Mouse (Mus musculus) G1E-ER4 (cell line): ENCODE data around the gene Prkar1b. TPM values are rescaled to one million over a fixed set of nuclear protein-coding genes. Genes with fewer than 3 reads are reported as not detected.

ENCODE experiments used
- GATA1 ChIP-seq: IDR thresholded peaks from one replicate; pipeline ENCODE4 v1.8.0; 2012; ENCODE audit warnings: low read length, inconsistent platforms
- polyA plus RNA-seq: library from polyadenylated mRNA; stranded (reverse); fragments of >175 nt; gene quantifications from 2 replicates; pipeline ENCODE4 v1.2.3, GENCODE M21; 2012

Gene Prkar1b
- polyA plus RNA-seq, 1 experiment = not detected

DNA sequence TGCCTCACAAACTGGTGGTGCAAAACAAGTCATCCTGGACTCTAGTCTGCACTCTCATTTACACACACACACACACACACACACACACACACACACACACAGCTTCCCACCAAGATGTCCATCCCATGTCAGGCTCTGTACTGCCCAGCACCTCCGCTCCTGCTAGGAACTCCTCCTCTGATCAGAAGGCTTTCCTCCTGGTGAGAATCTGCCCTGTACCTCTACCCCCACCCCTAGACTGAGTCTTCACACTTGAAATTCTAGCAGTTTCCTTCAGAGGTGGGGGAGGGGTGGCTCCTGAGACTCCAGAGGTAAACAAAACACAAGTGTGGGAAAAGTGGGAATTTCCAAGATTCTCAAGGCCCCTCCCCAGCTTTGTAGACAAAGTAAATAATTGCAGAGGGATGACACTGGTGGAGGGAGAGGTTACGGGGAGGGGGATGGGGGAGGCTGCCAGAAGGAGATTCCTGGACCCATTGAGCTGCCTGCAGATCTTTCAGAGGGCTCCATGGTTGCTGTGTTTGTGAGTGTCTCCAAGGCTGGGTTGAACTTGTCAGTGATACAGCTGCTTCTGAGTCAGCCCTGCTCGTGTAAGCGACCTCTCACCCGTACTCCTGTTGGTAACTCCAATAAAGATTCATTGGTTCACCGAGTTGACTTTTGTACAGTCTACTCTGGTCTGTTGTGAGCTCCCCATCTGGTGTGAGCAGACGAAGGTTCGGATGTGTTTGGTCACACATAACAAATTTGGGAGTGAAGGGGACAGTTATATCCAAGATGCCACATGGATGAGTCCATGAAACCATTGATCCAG, 54.3 kb downstream of the Prkar1b start:
- no peak for TF ChIP-seq GATA1

DNA sequence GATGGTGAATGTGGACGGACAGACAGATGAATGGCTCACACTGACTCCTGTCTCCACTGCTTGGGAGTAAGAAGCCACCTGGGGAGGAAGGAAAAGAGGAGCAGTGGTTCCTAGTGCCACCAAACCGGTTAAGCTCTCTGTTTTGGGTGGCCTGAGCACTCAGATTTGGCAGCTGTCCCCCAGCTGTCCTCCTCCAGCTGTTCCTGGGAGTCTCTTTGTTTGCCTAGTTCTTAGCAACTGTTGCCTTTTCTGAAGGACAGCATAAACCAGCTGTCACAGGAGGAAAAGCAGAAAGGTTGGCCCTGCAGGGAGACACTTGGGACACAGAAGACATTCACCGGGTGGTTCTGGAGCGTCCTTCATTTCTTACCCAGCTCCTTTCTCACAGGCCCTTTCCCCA, 56.3 kb downstream of the Prkar1b start:
- TF ChIP-seq GATA1 = no peak

DNA sequence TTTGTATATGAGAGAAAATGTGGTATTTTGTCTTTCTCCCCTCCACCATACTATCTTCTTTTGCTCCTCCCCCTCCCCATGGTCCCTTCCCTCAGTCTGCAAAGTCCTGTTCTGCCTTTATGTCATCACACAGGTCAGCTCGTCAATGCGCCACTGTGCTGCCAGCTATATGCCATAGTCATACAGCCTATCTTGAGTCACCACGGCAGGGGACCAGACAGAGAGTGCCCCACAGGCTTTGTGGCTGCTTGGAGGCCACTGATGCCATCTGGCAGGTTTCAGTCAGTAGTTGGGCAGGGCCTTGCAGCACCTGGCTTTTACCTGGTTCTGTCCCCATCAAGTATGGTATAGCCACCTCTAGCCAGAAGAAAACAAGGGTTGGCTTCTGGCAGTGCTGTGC, 58.1 kb downstream of the Prkar1b start:
- TF ChIP-seq GATA1 = no peak

DNA sequence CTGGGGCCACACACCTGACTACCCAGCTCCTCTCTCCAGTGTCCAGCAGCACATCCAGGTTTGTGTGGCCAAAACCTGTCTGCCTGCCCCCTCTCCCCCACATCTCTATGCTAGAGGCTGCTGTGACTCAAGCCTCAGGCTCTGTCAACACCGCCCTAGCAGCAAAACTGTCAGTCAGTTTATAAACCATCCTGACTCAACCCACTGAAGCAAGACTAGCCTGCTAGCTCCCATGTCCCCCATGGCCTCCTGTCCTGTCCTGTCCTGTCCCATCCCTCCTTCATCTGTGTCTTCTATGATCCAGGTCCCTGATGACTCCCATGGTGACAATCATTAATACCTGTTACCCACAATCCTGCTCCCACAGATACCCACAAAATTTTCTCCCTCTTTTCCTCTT, 59.6 kb downstream of the Prkar1b start:
- no peak for TF ChIP-seq GATA1

DNA sequence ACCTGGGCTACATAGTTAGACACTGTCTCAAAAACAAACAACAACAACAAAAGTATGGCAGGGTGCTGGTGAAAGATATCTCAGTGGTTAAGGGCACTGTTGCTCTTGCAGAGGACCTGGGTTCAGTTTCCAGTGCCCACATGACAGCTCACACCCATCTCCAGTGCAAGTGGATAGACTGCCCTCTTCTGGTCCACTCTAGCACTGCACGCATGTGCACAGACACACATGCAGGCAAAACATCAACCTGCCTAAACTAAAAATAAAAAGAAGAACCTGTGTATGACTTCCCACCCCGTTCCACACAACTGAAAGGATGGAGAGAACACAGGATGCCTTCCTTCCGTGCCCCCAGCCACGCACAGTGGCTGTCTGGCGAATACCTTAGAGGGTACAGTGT, 61.6 kb downstream of the Prkar1b start:
- TF ChIP-seq GATA1 = no peak

DNA sequence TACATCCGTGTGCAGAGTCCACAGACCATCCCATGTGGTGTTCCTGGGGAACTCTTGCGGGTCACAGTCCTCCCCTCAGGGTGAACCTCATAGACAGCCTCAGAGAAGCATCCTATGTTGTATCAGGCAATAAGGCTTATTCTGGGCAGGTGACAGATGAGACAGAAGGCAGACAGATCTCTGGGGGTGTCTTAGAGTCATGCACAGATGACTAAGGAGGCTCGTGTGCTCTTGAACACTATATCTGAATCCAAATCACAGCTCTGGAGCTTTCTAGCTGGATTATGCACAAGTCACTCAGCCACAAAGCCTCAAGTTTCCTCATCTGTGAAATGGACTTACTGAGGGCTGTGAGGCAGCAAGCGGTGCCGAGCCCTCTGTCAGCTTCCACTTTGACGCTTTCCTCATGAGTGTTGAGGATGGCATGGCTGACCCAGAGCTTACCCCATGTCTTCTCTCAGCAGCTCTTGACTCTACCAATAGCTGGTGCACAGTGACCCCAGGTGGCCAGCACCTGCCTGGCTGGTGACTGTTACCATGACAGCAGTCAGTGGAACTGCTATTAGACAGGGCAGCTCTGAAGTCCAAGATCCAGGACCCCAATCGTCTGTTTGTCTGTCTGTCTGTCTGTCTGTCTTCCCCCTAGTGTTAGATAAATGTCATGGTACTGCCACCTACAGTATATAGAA, 64.8 kb downstream of the Prkar1b start:
- TF ChIP-seq GATA1 = no peak

DNA sequence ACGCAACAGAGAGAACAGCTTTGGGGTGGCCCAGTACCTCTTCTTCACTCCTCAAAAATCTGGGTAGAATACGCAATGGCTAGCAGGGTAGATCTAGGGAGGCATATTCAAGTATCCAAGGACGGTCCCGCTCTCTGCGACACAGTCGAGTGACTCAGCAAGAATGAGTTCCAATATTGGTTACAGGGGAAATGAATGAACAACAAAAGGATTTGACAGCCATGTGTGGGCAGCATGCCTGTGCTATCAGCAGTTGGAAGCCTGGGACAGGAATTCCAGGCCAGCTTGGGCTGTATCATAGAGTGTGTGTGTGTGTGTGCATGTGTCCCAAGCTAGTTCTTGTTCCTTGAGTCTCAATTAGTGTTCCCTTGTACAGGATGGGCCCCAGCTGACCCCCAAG, 65.5 kb downstream of the Prkar1b start:
- TF ChIP-seq GATA1 = no peak

DNA sequence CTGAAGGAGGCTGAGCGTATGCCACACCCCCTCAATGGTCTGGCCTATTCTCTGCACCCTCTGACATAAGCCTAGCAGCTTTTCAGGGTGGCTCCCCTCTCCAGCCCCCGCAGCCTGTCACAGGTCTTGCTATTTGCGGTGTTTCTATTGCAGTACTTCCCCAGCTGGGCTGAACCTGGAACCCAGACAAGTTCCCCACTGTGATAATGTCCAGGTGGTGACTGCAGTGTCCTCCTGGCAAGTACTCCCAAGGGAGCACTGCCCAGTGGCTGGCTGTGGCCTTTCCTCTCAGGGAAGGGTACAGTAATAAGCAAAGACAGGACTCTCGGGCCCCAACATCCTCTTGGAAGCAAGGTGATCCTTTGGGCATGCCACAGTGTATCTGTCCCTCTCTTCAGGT, 66.0 kb downstream of the Prkar1b start:
- TF ChIP-seq GATA1 = no peak

DNA sequence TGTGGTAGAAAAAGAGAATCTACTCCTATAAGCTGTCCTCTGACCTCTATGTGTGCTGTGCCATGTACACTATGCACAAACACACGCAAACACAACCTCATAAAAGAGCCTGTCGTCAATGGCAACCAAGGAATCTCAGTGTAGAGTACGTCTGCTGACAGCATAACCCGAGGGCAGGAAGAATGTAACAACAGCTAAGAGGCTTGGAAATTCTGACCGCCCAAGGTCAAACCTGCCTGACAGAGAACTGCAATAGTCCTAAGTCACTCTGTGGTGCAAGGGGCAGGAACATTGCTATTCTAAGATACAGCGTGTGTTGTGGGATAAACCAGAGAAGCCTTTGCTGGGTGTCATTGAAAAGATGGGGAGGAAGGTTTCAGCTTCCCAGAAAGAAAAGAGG, 68.4 kb downstream of the Prkar1b start:
- TF ChIP-seq GATA1 = no peak

DNA sequence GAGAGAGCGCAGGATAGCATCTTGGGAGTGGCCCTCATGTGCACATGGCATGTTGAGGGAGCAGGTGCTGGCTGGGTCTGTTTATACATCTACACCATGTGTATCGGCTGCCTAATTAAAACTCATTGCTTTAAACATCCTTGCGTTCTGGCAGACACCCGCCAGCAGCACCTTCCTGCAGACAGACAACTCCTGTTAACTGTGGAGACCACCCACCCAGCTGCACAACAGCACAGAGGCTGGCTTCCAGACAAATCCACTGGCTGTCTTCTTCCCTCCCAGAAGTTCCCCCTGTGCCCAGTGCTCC, 71.7 kb downstream of the Prkar1b start:
- TF ChIP-seq GATA1 = no peak

DNA sequence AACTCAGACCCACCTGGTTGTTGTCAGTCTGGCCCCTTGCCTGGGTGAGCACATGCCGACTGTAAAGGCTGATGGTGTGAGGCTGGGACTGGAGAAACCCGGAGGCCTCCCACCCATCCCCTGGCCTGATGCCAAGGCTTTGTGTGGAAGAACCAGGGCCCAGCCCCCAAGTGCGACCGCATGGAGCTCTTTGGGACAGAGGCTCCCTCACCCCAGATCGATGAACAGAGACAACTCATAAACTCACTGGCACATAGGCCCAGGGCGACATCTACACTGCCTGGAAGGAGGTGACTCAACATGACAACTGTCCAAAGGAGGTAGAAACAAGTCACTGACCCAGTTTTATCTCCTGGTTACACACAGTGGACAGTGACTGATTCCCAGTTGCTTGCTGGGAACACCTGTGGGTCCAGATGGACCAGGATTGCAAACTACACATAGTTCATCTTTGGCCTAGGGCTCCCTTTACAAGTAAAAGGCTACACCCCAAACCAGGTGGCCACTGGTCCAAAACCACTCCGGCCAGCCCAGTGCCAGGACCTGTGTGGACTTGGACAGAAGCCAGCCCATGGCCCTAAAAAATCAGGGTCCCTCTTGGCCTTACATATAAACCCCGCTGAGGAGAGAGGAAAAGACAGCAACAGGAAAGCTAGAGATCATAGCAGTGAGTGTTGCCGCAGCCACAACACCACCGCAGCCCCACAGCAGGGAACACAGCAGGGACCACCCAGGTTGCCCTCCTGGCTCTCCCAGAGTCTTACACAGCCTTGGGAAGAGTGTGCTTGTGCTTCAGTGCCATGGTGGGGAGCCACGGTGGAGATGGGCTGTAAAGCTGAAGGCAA, 72.3 kb downstream of the Prkar1b start:
- TF ChIP-seq GATA1 = no peak

DNA sequence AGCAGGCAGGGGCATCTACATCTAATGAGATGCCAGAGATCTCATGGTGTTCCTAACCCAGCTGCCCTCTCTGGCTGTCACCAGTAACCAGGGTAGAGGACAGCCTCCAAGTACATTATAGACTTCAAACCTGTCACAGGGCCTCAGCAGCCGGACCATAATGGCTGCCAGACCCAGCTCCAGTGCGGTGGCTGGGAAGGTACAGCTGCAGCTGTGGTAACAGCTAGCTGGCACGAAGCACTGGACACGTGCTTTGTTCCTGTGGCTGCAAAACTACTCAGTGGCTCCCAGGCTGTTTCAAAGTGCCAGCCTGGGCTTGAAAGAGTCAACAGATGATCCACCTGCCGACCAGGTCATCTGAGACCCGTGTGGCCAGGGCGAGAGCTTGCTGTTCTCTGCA, 73.4 kb downstream of the Prkar1b start:
- no peak for TF ChIP-seq GATA1

DNA sequence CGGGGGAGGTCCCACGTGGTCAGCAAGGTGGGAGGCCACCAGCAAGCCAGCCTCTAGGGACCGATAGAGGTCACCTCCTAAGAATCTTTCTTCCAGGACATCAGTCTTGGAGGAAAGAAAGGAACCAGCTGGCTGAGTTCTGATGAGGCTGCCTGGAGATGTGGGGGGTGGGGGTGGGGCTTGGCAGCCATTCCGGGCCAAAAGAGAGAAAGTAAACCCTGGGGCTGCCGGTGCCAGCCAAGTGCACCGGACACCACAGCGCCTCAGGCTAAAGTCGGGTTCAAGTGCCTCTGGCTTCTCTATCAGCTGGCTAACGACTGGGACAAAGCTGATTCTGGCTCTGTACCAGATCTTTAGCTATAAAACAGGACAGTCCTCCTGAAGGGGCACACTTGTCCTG, 74.0 kb downstream of the Prkar1b start:
- no peak for TF ChIP-seq GATA1

DNA sequence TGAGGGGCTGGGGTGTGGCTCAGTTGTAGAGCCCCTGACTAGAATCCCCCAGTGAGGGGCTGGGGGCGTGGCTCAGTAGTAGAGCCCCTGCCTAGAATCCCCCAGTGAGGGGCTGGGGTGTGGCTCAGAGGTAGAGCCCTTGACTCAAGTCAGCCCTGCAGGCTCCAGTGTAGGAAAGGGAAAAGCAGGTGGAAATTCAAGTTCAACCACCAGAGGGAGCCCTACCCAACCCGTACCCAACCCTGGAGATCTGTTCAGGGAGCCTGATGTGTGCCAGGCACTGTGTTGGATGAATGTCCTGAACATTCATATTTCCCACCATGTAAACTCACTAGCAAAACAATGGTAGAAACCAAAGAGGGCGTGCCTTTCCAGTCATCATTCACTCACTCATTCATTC, 74.7 kb downstream of the Prkar1b start:
- TF ChIP-seq GATA1 = no peak

DNA sequence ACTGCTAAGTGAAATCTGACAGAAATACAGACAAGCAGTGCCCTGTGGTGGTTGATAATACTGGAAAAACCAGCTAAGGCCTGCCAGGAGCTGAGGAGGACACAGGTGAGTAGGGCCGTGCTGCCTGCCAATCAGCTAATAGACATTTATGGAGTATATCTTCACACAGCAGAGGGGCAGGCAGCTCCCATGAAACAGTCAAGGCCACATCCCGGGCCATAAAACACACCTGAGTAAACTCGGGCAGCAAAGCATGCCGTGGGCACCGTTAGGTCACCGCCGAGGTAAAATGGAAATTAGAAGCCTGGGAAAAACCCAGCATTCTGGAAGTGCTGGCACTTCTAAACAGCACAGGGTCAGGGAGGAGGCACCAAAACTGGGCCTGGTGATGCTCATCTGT, 75.8 kb downstream of the Prkar1b start:
- TF ChIP-seq GATA1 = no peak

DNA sequence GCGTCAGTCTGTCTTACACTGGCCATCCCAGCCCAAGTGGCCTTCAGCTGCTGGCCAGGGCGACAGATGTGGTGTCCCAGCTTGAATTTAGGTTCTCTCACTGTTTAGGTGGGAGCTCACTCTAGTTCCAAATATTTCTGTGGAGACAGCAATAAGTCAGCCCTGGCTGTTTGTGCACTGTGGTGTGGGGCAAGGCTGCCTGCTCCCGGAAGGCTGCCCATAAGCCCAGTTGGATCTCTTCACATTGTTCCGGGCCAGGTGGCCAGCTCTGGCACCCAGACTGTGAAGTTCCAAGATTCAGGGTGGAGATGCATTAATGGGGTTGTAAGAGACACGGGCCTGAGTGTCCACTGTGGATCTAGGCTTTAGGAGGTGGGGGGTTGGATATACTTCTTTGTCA, 76.9 kb downstream of the Prkar1b start:
- no peak for TF ChIP-seq GATA1
